Mouse (Mus musculus) liver, embryonic 14.5 days (tissue): ENCODE measurements around the gene Mlec.

Experiments
- CTCF ChIP-seq: IDR thresholded peaks from 2 replicates; pipeline ENCODE4 v1.5.1; 2016; ENCODE audit warnings: antibody characterized with exemption, low read depth, control low read depth
- EP300 ChIP-seq: IDR thresholded peaks from 2 replicates; pipeline ENCODE4 v1.6.1; 2016; ENCODE audit warnings: antibody characterized with exemption, low read depth

GRCm38 (mm10) chr5:115124690-115125089, 33.3 kb downstream of the Mlec start:
- TF ChIP-seq CTCF: no peak
- TF ChIP-seq EP300: no peak
